Mouse (Mus musculus) C2C12 (cell line): ENCODE data around the gene Safb. TPM values are rescaled to one million over a fixed set of nuclear protein-coding genes. Genes with fewer than 3 reads are reported as not detected.

Source experiments
- H3K27me3 ChIP-seq: one replicate; pipeline ENCODE4 v1.6.1; 2011; ENCODE audit not compliant: control insufficient read depth, insufficient read depth, insufficient read length
- H3K36me3 ChIP-seq: one replicate; pipeline ENCODE4 v1.6.1; 2011; ENCODE audit not compliant: control insufficient read depth, insufficient read depth
- H3K4me3 ChIP-seq: one replicate; pipeline ENCODE4 v1.5.1; 2011; ENCODE audit warnings: mild to moderate bottlenecking, control low read depth; ENCODE audit not compliant: poor library complexity, insufficient read depth, severe bottlenecking
- H3K79me2 ChIP-seq: one replicate; pipeline ENCODE4 v1.6.1; 2011; ENCODE audit not compliant: control insufficient read depth, insufficient read depth
- H3K79me3 ChIP-seq: one replicate; pipeline ENCODE4 v1.6.1; 2011; ENCODE audit warnings: low read depth, control low read depth
- H3ac ChIP-seq: one replicate; pipeline ENCODE3; 2011; ENCODE audit warnings: low read depth; ENCODE audit not compliant: control insufficient read depth, insufficient read length
- CEBPB ChIP-seq: IDR thresholded peaks from one replicate; pipeline ENCODE4 v1.6.1; 2011; ENCODE audit warnings: low read depth, mild to moderate bottlenecking, control low read depth, moderate library complexity
- CTCF ChIP-seq: IDR thresholded peaks from one replicate; pipeline ENCODE4 v1.5.1; 2011; ENCODE audit not compliant: control insufficient read depth, insufficient read depth, insufficient read length
- FOSL1 ChIP-seq: IDR thresholded peaks from one replicate; pipeline ENCODE4 v1.8.0; 2011; ENCODE audit warnings: mild to moderate bottlenecking, low read length; ENCODE audit not compliant: poor library complexity, insufficient read depth, severe bottlenecking
- MAX ChIP-seq: IDR thresholded peaks from one replicate; pipeline ENCODE4 v1.6.1; 2011; ENCODE audit warnings: mild to moderate bottlenecking, control low read depth
- MYOD1 ChIP-seq: IDR thresholded peaks from one replicate; pipeline ENCODE4 v1.6.1; 2011; ENCODE audit warnings: low read depth; ENCODE audit not compliant: control insufficient read depth, insufficient read length
- MYOG ChIP-seq: IDR thresholded peaks from one replicate; pipeline ENCODE4 v1.6.1; 2011; ENCODE audit not compliant: control insufficient read depth, insufficient read length; ENCODE audit errors: extremely low read depth
- USF1 ChIP-seq: IDR thresholded peaks from one replicate; pipeline ENCODE4 v1.6.1; 2011; ENCODE audit warnings: low read depth, mild to moderate bottlenecking, control low read depth, moderate library complexity
- polyA plus RNA-seq: library from polyadenylated mRNA; unstranded; fragments of >200 nt; fragmentation: generic; extraction: Trizol; gene quantifications from one replicate; pipeline ENCODE4 v1.2.1, GENCODE M21; 2012; ENCODE audit warnings: missing spikeins

The Safb gene
- polyA plus RNA-seq, 1 experiment: 69.7 TPM

- H3K79me2 ChIP-seq: no peaks in the 10 kb centered on the region
- H3ac ChIP-seq: no peak overlapping the region
- H3K36me3 ChIP-seq: no peaks in the 10 kb centered on the region
- TF ChIP-seq FOSL1 (no peak), MYOD1 (no peak), USF1 (no peak), CEBPB (no peak), MYOG (no peak), CTCF (no peak), MAX (no peak)
- no peak overlapping the region for H3K4me3 ChIP-seq
- no peaks in the 10 kb centered on the region for H3K27me3 ChIP-seq
- no peaks in the 10 kb centered on the region for H3K79me3 ChIP-seq
Measured at GRCm38 (mm10) chr17:56547846-56548604, 36.6 kb upstream of the Safb start.

- Histone ChIP-seq H3K79me3 (no peaks in the 10 kb centered on the region), H3K79me2 (no peaks in the 10 kb centered on the region), H3ac (no peak overlapping the region), H3K36me3 (no peaks in the 10 kb centered on the region), H3K27me3 (no peaks in the 10 kb centered on the region), H3K4me3 (no peak overlapping the region)
- TF ChIP-seq CEBPB (no peak), MYOD1 (no peak), MYOG (no peak), FOSL1 (no peak), CTCF (no peak)
Measured at GRCm38 (mm10) chr17:56548605-56549105, 36.0 kb upstream of the Safb start.

- Histone ChIP-seq H3K36me3 (no peaks in the 10 kb centered on the region), H3K79me3 (no peaks in the 10 kb centered on the region), H3K27me3 (no peaks in the 10 kb centered on the region), H3ac (no peak overlapping the region), H3K79me2 (no peaks in the 10 kb centered on the region), H3K4me3 (no peak overlapping the region)
- no peak for TF ChIP-seq USF1
- no peak for TF ChIP-seq FOSL1
- no peak for TF ChIP-seq MAX
- no peak for TF ChIP-seq CEBPB
- no peak for TF ChIP-seq CTCF
- no peak for TF ChIP-seq MYOD1
- no peak for TF ChIP-seq MYOG
Measured at GRCm38 (mm10) chr17:56550784-56551475, 33.7 kb upstream of the Safb start.

GRCm38 (mm10) chr17:56551841-56552581, 32.6 kb upstream of the Safb start:
- Histone ChIP-seq H3K79me2 (no peaks in the 10 kb centered on the region), H3K27me3 (no peaks in the 10 kb centered on the region), H3K79me3 (no peaks in the 10 kb centered on the region), H3ac (no peak overlapping the region), H3K36me3 (no peaks in the 10 kb centered on the region), H3K4me3 (no peak overlapping the region)
- TF ChIP-seq USF1 (no peak), FOSL1 (no peak), CTCF (no peak), MYOG (no peak), MYOD1 (no peak), MAX (no peak), CEBPB (no peak)

GRCm38 (mm10) chr17:56552781-56553363, 31.8 kb upstream of the Safb start:
- H3K4me3 ChIP-seq: no peak overlapping the region
- no peaks in the 10 kb centered on the region for H3K79me3 ChIP-seq
- H3K79me2 ChIP-seq: no peaks in the 10 kb centered on the region
- H3ac ChIP-seq: no peak overlapping the region
- no peak for TF ChIP-seq MYOG
- peak; percentile 89 for TF ChIP-seq CTCF
- TF ChIP-seq FOSL1: no peak
- no peaks in the 10 kb centered on the region for H3K27me3 ChIP-seq
- peaks cover 3% of the 10 kb centered on the region for H3K36me3 ChIP-seq
